Mouse (Mus musculus): ENCODE data around the gene Arrdc3. TPM values are rescaled to one million over a fixed set of nuclear protein-coding genes. Genes with fewer than 3 reads are reported as not detected.

The Arrdc3 gene
- 56.2 and 58.1 TPM in 2 replicates for polyA plus RNA-seq (2014; fragmentation: Nextera tagmentation; extraction: Ambion mirVana)

- peak; percentile 46 for ATAC-seq (ENCODE audit: insufficient number of reproducible peaks, insufficient read depth, low FRiP score, low read depth)
- peak within 1 kb of the TSS; percentile 99 to 100 for H3K27ac ChIP-seq (replicated peaks in 1 of 2; ENCODE audit: control insufficient read depth in 1 of 2, insufficient read depth in 1 of 2, low read depth in 2 of 2, low read length in 2 of 2)
- peak within 1 kb of the TSS; percentile 97 for H3K9ac ChIP-seq (ENCODE audit: low read length)
- peaks cover 11% of the 10 kb centered on the region for H3K36me3 ChIP-seq (ENCODE audit: control insufficient read depth, insufficient read depth, low read length)
- H3K9me3 ChIP-seq (ENCODE audit: control insufficient read depth, low read length), result no peaks in the 10 kb centered on the region
- under 1% methylated on average over 31 of the region's 31 CpGs for WGBS
- peak within 1 kb of the TSS; percentile 67 to 75 for H3K4me3 ChIP-seq (ENCODE audit: control insufficient read depth in 1 of 2, insufficient read depth in 1 of 2, low read depth in 1 of 2, low read length in 2 of 2)
- H3K4me2 ChIP-seq (ENCODE audit: low read length), result peak within 1 kb of the TSS; percentile 78
- H3K4me1 ChIP-seq (ENCODE audit: control insufficient read depth in 2 of 2, insufficient read depth in 2 of 2, low read length in 2 of 2), result peaks cover 3 to 12% of the 10 kb centered on the region in 2 experiments; a peak in 1 of 4 replicates
- H3K27me3 ChIP-seq (ENCODE audit: control insufficient read depth, insufficient read depth, low read length), result no peaks in the 10 kb centered on the region
Measured at GRCm38 (mm10) chr13:80883190-80883589, at the start of gene Arrdc3. TSS of gene Arrdc3 (plus strand) at chr13:80883384.

GRCm38 (mm10) chr13:80862215-80862614 is 21.0 kb upstream of the Arrdc3 start:
- H3K4me3 ChIP-seq (ENCODE audit: control insufficient read depth in 1 of 2, insufficient read depth in 1 of 2, low read depth in 1 of 2, low read length in 2 of 2), result no peak overlapping the region
- H3K4me2 ChIP-seq (ENCODE audit: low read length), result no peak overlapping the region
- H3K27ac ChIP-seq (replicated peaks in 1 of 2; ENCODE audit: control insufficient read depth in 1 of 2, insufficient read depth in 1 of 2, low read depth in 2 of 2, low read length in 2 of 2), result no peak overlapping the region
- H3K27me3 ChIP-seq (ENCODE audit: control insufficient read depth, insufficient read depth, low read length), result no peaks in the 10 kb centered on the region
- no peaks in the 10 kb centered on the region for H3K4me1 ChIP-seq (ENCODE audit: control insufficient read depth in 2 of 2, insufficient read depth in 2 of 2, low read length in 2 of 2)
- no peak for ATAC-seq (ENCODE audit: insufficient number of reproducible peaks, insufficient read depth, low FRiP score, low read depth)
- no peaks in the 10 kb centered on the region for H3K36me3 ChIP-seq (ENCODE audit: control insufficient read depth, insufficient read depth, low read length)
- 6% methylated on average over 5 of the region's 5 CpGs for WGBS
- H3K9ac ChIP-seq (ENCODE audit: low read length), result no peak overlapping the region
- H3K9me3 ChIP-seq (ENCODE audit: control insufficient read depth, low read length), result no peaks in the 10 kb centered on the region

GRCm38 (mm10) chr13:80864195-80864594 is 19.0 kb upstream of the Arrdc3 start:
- 77% methylated on average over 3 of the region's 3 CpGs for WGBS
- H3K27me3 ChIP-seq (ENCODE audit: control insufficient read depth, insufficient read depth, low read length), result no peaks in the 10 kb centered on the region
- H3K9me3 ChIP-seq (ENCODE audit: control insufficient read depth, low read length), result no peaks in the 10 kb centered on the region
- no peak overlapping the region for H3K4me3 ChIP-seq (ENCODE audit: control insufficient read depth in 1 of 2, insufficient read depth in 1 of 2, low read depth in 1 of 2, low read length in 2 of 2)
- no peak overlapping the region for H3K27ac ChIP-seq (replicated peaks in 1 of 2; ENCODE audit: control insufficient read depth in 1 of 2, insufficient read depth in 1 of 2, low read depth in 2 of 2, low read length in 2 of 2)
- ATAC-seq (ENCODE audit: insufficient number of reproducible peaks, insufficient read depth, low FRiP score, low read depth), result no peak
- no peaks in the 10 kb centered on the region for H3K36me3 ChIP-seq (ENCODE audit: control insufficient read depth, insufficient read depth, low read length)
- no peak overlapping the region for H3K4me2 ChIP-seq (ENCODE audit: low read length)
- H3K4me1 ChIP-seq (ENCODE audit: control insufficient read depth in 2 of 2, insufficient read depth in 2 of 2, low read length in 2 of 2), result no peaks in the 10 kb centered on the region
- no peak overlapping the region for H3K9ac ChIP-seq (ENCODE audit: low read length)

- no peaks in the 10 kb centered on the region for H3K36me3 ChIP-seq (ENCODE audit: control insufficient read depth, insufficient read depth, low read length)
- H3K27ac ChIP-seq (replicated peaks in 1 of 2; ENCODE audit: control insufficient read depth in 1 of 2, insufficient read depth in 1 of 2, low read depth in 2 of 2, low read length in 2 of 2), result no peak overlapping the region
- H3K27me3 ChIP-seq (ENCODE audit: control insufficient read depth, insufficient read depth, low read length), result no peaks in the 10 kb centered on the region
- no peak overlapping the region for H3K9ac ChIP-seq (ENCODE audit: low read length)
- H3K4me1 ChIP-seq (ENCODE audit: control insufficient read depth in 2 of 2, insufficient read depth in 2 of 2, low read length in 2 of 2), result no peaks in the 10 kb centered on the region
- H3K4me3 ChIP-seq (ENCODE audit: control insufficient read depth in 1 of 2, insufficient read depth in 1 of 2, low read depth in 1 of 2, low read length in 2 of 2), result no peak overlapping the region
- no peaks in the 10 kb centered on the region for H3K9me3 ChIP-seq (ENCODE audit: control insufficient read depth, low read length)
- 83% methylated on average over 5 of the region's 5 CpGs for WGBS
- no peak overlapping the region for H3K4me2 ChIP-seq (ENCODE audit: low read length)
- ATAC-seq (ENCODE audit: insufficient number of reproducible peaks, insufficient read depth, low FRiP score, low read depth), result no peak
Measured at GRCm38 (mm10) chr13:80875126-80875525, 8.1 kb upstream of the Arrdc3 start.

GRCm38 (mm10) chr13:80880756-80881155 is 2.4 kb upstream of the Arrdc3 start:
- Histone ChIP-seq H3K4me1 (ENCODE audit: control insufficient read depth in 2 of 2, insufficient read depth in 2 of 2, low read length in 2 of 2) (peaks cover 2% of the 10 kb centered on the region in 2 experiments; a peak in 1 of 4 replicates), H3K27me3 (ENCODE audit: control insufficient read depth, insufficient read depth, low read length) (no peaks in the 10 kb centered on the region), H3K9me3 (ENCODE audit: control insufficient read depth, low read length) (no peaks in the 10 kb centered on the region), H3K27ac (replicated peaks in 1 of 2; ENCODE audit: control insufficient read depth in 1 of 2, insufficient read depth in 1 of 2, low read depth in 2 of 2, low read length in 2 of 2) (no peak overlapping the region), H3K9ac (ENCODE audit: low read length) (no peak overlapping the region), H3K4me2 (ENCODE audit: low read length) (no peak overlapping the region), H3K36me3 (ENCODE audit: control insufficient read depth, insufficient read depth, low read length) (no peaks in the 10 kb centered on the region), H3K4me3 (ENCODE audit: control insufficient read depth in 1 of 2, insufficient read depth in 1 of 2, low read depth in 1 of 2, low read length in 2 of 2) (no peak overlapping the region)
- no peak for ATAC-seq (ENCODE audit: insufficient number of reproducible peaks, insufficient read depth, low FRiP score, low read depth)
- WGBS, result 71% methylated on average over 4 of the region's 4 CpGs

- ATAC-seq (ENCODE audit: insufficient number of reproducible peaks, insufficient read depth, low FRiP score, low read depth), result no peak
- Histone ChIP-seq H3K9ac (ENCODE audit: low read length) (peak overlapping the region; percentile 75), H3K27ac (replicated peaks in 1 of 2; ENCODE audit: control insufficient read depth in 1 of 2, insufficient read depth in 1 of 2, low read depth in 2 of 2, low read length in 2 of 2) (peak overlapping the region in 1 of 2 experiments; percentile 100; a peak in 2 of 4 replicates), H3K4me1 (ENCODE audit: control insufficient read depth in 2 of 2, insufficient read depth in 2 of 2, low read length in 2 of 2) (peaks cover 3 to 5% of the 10 kb centered on the region in 2 experiments; a peak in 1 of 4 replicates), H3K36me3 (ENCODE audit: control insufficient read depth, insufficient read depth, low read length) (no peaks in the 10 kb centered on the region), H3K27me3 (ENCODE audit: control insufficient read depth, insufficient read depth, low read length) (no peaks in the 10 kb centered on the region), H3K4me3 (ENCODE audit: control insufficient read depth in 1 of 2, insufficient read depth in 1 of 2, low read depth in 1 of 2, low read length in 2 of 2) (peak overlapping the region in 1 of 2 experiments; percentile 75; a peak in 1 of 4 replicates), H3K9me3 (ENCODE audit: control insufficient read depth, low read length) (no peaks in the 10 kb centered on the region), H3K4me2 (ENCODE audit: low read length) (peak overlapping the region; percentile 60)
- WGBS, result 21% methylated on average over 6 of the region's 6 CpGs
Measured at GRCm38 (mm10) chr13:80881722-80882500, 1.3 kb upstream of the Arrdc3 start.

- Histone ChIP-seq H3K4me1 (ENCODE audit: control insufficient read depth in 2 of 2, insufficient read depth in 2 of 2, low read length in 2 of 2) (peaks cover 3 to 8% of the 10 kb centered on the region in 2 experiments; a peak in 1 of 4 replicates), H3K27ac (replicated peaks in 1 of 2; ENCODE audit: control insufficient read depth in 1 of 2, insufficient read depth in 1 of 2, low read depth in 2 of 2, low read length in 2 of 2) (peak overlapping the region; percentile 98 to 100), H3K4me2 (ENCODE audit: low read length) (peak overlapping the region; percentile 60), H3K9ac (ENCODE audit: low read length) (peak overlapping the region; percentile 75), H3K4me3 (ENCODE audit: control insufficient read depth in 1 of 2, insufficient read depth in 1 of 2, low read depth in 1 of 2, low read length in 2 of 2) (peak overlapping the region; percentile 43 to 75), H3K9me3 (ENCODE audit: control insufficient read depth, low read length) (no peaks in the 10 kb centered on the region), H3K27me3 (ENCODE audit: control insufficient read depth, insufficient read depth, low read length) (no peaks in the 10 kb centered on the region), H3K36me3 (ENCODE audit: control insufficient read depth, insufficient read depth, low read length) (peaks cover 6% of the 10 kb centered on the region)
- peak; percentile 12; the same call in 1 of the 2 replicates for ATAC-seq (ENCODE audit: insufficient number of reproducible peaks, insufficient read depth, low FRiP score, low read depth)
- WGBS, result 0% methylated on average over 23 of the region's 23 CpGs
Measured at GRCm38 (mm10) chr13:80882716-80883135, 458 bp upstream of the Arrdc3 start.
